Mouse (Mus musculus) E14TG2a.4 (cell line): Measurements from ENCODE around the gene Gm49711.

Experiments used
- CTCF ChIP-seq: conservative IDR thresholded peaks from 2 replicates; pipeline ENCODE4 v1.5.1; 2014; ENCODE audit warnings: low read length
- NANOG ChIP-seq: IDR thresholded peaks from 2 replicates; pipeline ENCODE4 v1.6.1; 2014; ENCODE audit warnings: borderline replicate concordance, low read length, mixed read lengths
- POU5F1 ChIP-seq: IDR thresholded peaks from 2 replicates; pipeline ENCODE4 v1.6.1; 2014; ENCODE audit warnings: low read length, borderline replicate concordance

DNA sequence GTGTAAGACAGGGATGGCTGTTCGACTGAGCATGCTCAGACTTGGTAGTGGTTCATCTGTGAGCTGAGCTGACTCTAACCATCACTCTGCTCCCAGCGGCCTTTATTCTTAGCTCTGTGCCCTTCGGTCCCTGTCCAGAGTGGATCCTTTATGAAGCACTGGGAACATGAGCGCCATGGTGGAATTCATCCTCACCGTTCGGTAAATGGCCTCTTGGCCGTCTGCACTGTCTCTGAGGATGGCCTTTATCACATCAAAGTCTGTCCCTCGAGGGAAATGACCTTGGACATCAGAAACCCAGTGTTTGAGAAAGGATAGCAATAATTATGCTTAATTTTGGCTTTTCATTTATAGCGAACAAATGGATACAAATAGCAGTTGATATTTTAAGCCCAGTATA is 82.2 kb downstream of the Gm49711 start:
- TF ChIP-seq POU5F1: no peak
- TF ChIP-seq CTCF: no peak
- TF ChIP-seq NANOG: no peak
